Comparison of ENCODE assay signal across 9 mouse cellular contexts in genomic region chr8:113985471-113985870, GRCm38 (mm10).
DNase-seq lines count a peak whose midpoint lies in the region; ATAC-seq lines count a peak whose summit lies in the region.
"Had no signal": no experiment of that assay in that cellular context is flagged by ENCODE, and none has a peak within 500 bp of the region (broad histone marks: within the 10 kb centered on the region; RNA-seq: fewer than 3 reads in every experiment).

No protein-coding gene starts in this region.

- H3K9ac ChIP-seq in kidney, embryonic 14.5 days (ENCODE audit: low read depth, low read length), result no peak overlapping the region
- H3K9ac ChIP-seq: liver, embryonic 15.5 days had no signal

- no peak for DNase-seq in kidney, postnatal 10 days
- DNase-seq in embryo, embryonic 11 days, result peak; percentile 39
- DNase-seq in induced T-regulatory cell, adult 2 months (ENCODE audit: low read depth), result peak; percentile 2

- H3K36me3 ChIP-seq in kidney, embryonic 14.5 days (ENCODE audit: control insufficient read depth, insufficient read depth, low read length), result no peaks in the 10 kb centered on the region
- H3K36me3 ChIP-seq: G1E; liver, embryonic 15.5 days had no signal

- H3K27me3 ChIP-seq in kidney, embryonic 14.5 days (ENCODE audit: control insufficient read depth, insufficient read depth, low read length), result peaks cover 7% of the 10 kb centered on the region; the same call in 1 of the 2 replicates

- ATAC-seq in kidney, embryonic 14.5 days (ENCODE audit: low FRiP score, low TSS enrichment), result no peak
- ATAC-seq in megakaryocyte, adult 5-6 weeks (ENCODE audit: poor library complexity, severe bottlenecking), result peak; percentile 31; the same call in 1 of the 2 replicates
- no peak for ATAC-seq in activated CD4-positive, CD25-positive, alpha-beta regulatory T cell, adult 4 months
- ATAC-seq in frontal cortex, adult (ENCODE audit: low TSS enrichment), result no peak

- H3K4me2 ChIP-seq in kidney, embryonic 14.5 days (replicated peaks; ENCODE audit: low read depth, low read length), result peak overlapping the region; percentile 31
- H3K4me2 ChIP-seq: liver, embryonic 15.5 days had no signal

- peak overlapping the region; percentile 1; the same call in 1 of the 2 replicates for H3K4me3 ChIP-seq in kidney, embryonic 14.5 days (ENCODE audit: low read length)
- H3K4me3 ChIP-seq: liver, embryonic 15.5 days had no signal

- no peaks in the 10 kb centered on the region for H3K9me3 ChIP-seq in kidney, embryonic 14.5 days (ENCODE audit: control insufficient read depth, low read length)
- H3K9me3 ChIP-seq: liver, embryonic 15.5 days had no signal

- H3K4me1 ChIP-seq in kidney, embryonic 14.5 days (ENCODE audit: control insufficient read depth, insufficient read depth, low read length), result peaks cover 5% of the 10 kb centered on the region; the same call in 1 of the 2 replicates
- H3K4me1 ChIP-seq: liver, embryonic 15.5 days had no signal

- WGBS in kidney, embryonic 14.5 days, result 8% methylated on average over 11 of the region's 11 CpGs

- H3K27ac ChIP-seq in kidney, embryonic 14.5 days (ENCODE audit: low read depth, low read length), result no peak overlapping the region
- H3K27ac ChIP-seq: liver, embryonic 15.5 days had no signal
